Mouse (Mus musculus): ENCODE results near the gene Gm11027. TPM values are rescaled to one million over a fixed set of nuclear protein-coding genes. Genes with fewer than 3 reads are reported as not detected.

Gm11027 gene
- polyA plus RNA-seq, 1 experiment: not detected

DNA sequence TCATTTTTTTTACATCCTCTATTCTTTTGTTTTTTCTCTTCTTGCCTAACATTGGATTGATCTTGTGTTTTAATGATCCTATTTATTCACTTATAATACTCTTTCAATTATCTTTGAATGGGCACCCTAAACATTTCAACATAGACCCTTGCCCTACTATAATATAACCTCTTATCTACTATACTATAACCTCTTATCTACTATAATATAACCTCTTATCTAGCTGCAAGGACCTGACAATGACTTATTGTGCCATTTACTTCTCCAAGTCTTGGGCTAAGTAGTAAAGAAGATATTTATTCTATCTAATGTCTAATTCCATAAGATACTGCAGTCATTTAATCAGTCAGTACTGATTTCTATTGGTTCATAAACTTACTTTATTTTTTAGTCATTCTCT is 36.8 kb upstream of the Gm11027 start:
- Histone ChIP-seq H3K27me3 (ENCODE audit: control insufficient read depth, insufficient read depth, low read length) (no peaks in the 10 kb centered on the region; the same call in 1 of the 2 replicates), H3K36me3 (ENCODE audit: control insufficient read depth, insufficient read depth, low read length) (no peaks in the 10 kb centered on the region), H3K27ac (ENCODE audit: insufficient read depth, low read depth, low read length) (no peak overlapping the region), H3K4me1 (ENCODE audit: control insufficient read depth, insufficient read depth, insufficient read length, low read length) (no peaks in the 10 kb centered on the region), H3K4me3 (ENCODE audit: low read depth, low read length) (no peak overlapping the region)
- TF ChIP-seq CTCF (IDR thresholded peaks at IDR 0.05; ENCODE audit: extremely low read depth, insufficient read length, insufficient replicate concordance, low read depth, low read length) (no peak), POLR2A (IDR thresholded peaks at IDR 0.05; ENCODE audit: low read depth, low read length) (no peak)

DNA sequence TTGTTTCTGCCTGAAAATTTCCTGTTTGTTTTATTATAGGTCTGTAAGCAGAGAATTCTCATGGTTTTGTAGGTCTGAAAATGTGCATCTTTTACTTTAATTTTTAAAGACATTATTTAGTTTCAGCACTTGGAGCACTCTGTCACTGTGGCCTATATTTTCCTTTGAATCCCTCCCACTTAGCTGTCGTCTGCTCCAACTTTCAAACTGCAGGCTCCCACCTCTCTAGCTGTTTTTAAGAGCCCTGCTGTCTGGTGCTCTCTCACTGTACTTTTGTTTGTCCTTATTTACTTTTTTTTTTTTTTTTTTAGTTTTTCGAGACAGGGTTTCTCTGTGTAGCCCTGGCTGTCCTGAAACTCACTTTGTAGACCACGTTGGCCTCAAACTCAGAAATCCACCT is 36.4 kb upstream of the Gm11027 start:
- TF ChIP-seq POLR2A (IDR thresholded peaks at IDR 0.05; ENCODE audit: low read depth, low read length) (no peak), CTCF (IDR thresholded peaks at IDR 0.05; ENCODE audit: extremely low read depth, insufficient read length, insufficient replicate concordance, low read depth, low read length) (no peak)
- H3K27ac ChIP-seq (ENCODE audit: insufficient read depth, low read depth, low read length): no peak overlapping the region
- H3K36me3 ChIP-seq (ENCODE audit: control insufficient read depth, insufficient read depth, low read length): no peaks in the 10 kb centered on the region
- H3K27me3 ChIP-seq (ENCODE audit: control insufficient read depth, insufficient read depth, low read length): no peaks in the 10 kb centered on the region; the same call in 1 of the 2 replicates
- 40% methylated on average over 3 of the region's 3 CpGs for WGBS
- H3K4me1 ChIP-seq (ENCODE audit: control insufficient read depth, insufficient read depth, insufficient read length, low read length): no peaks in the 10 kb centered on the region
- H3K4me3 ChIP-seq (ENCODE audit: low read depth, low read length): no peak overlapping the region

DNA sequence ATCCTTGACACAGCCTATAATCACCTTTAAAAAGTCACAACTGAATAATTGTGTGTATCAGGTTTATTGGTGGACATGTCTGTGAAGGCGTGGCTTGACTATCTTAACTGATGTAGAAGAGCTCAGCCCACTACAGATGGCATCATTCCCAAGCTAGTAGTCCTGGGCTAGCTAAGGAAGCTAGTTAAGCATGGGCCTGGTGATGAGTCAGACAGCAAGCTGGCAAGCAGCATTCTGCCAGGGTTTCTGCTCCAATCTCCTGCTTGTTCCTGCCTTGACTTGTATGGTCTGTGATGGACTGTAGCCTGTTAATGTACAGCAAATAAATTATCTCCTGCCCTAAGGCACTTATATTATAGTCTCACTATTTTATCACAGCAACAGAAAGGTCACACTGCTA is 30.6 kb upstream of the Gm11027 start:
- WGBS: 83% methylated on average over 1 of the region's 1 CpGs
- TF ChIP-seq CTCF (IDR thresholded peaks at IDR 0.05; ENCODE audit: extremely low read depth, insufficient read length, insufficient replicate concordance, low read depth, low read length) (no peak), POLR2A (IDR thresholded peaks at IDR 0.05; ENCODE audit: low read depth, low read length) (no peak)
- Histone ChIP-seq H3K4me1 (ENCODE audit: control insufficient read depth, insufficient read depth, insufficient read length, low read length) (no peaks in the 10 kb centered on the region), H3K27ac (ENCODE audit: insufficient read depth, low read depth, low read length) (no peak overlapping the region), H3K27me3 (ENCODE audit: control insufficient read depth, insufficient read depth, low read length) (no peaks in the 10 kb centered on the region; the same call in 1 of the 2 replicates), H3K4me3 (ENCODE audit: low read depth, low read length) (no peak overlapping the region), H3K36me3 (ENCODE audit: control insufficient read depth, insufficient read depth, low read length) (peaks cover 2% of the 10 kb centered on the region; the same call in 1 of the 2 replicates)

DNA sequence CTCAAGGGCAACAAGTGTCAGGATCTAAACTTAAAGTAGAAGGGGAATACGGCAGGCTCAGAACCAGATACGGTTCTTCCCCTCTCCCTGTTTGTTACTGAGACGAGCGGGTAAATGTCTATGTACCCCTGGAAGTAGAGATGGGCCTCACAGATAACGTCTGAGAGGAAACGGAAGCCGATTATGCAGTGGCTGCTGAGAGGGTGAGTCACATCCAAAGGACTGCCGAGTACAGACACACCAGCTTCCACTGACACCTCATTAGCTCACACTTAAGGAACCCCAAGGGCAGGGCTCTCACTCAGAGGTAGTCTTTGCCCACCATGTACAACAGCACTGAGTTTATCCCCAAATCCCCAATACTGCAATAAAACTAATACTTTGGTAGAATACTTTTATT is 20.5 kb upstream of the Gm11027 start:
- Histone ChIP-seq H3K36me3 (ENCODE audit: control insufficient read depth, insufficient read depth, low read length) (no peaks in the 10 kb centered on the region), H3K4me3 (ENCODE audit: low read depth, low read length) (no peak overlapping the region), H3K27ac (ENCODE audit: insufficient read depth, low read depth, low read length) (no peak overlapping the region), H3K4me1 (ENCODE audit: control insufficient read depth, insufficient read depth, insufficient read length, low read length) (no peaks in the 10 kb centered on the region), H3K27me3 (ENCODE audit: control insufficient read depth, insufficient read depth, low read length) (no peaks in the 10 kb centered on the region)
- 70% methylated on average over 8 of the region's 8 CpGs for WGBS
- no peak for TF ChIP-seq POLR2A (IDR thresholded peaks at IDR 0.05; ENCODE audit: low read depth, low read length)

DNA sequence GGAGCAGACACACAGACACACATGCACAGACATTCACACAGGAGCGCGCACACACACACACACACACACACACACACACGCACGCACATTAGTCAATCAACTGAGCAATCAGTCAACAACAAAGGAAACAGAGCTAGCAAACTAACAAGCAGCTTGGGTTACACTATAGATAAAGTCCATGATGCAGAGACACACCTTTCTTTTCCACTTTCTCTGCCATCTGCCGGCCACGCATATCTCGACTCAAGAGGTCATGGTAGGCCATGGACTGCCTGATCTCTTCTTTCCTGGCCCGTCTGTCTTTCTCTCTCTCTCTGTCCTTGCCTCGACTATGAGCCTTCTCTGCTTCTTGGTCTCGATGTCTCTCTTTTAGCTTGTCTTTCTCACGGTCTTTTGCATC is 19.6 kb upstream of the Gm11027 start:
- TF ChIP-seq CTCF (IDR thresholded peaks at IDR 0.05; ENCODE audit: extremely low read depth, insufficient read length, insufficient replicate concordance, low read depth, low read length): no peak
- no peak for TF ChIP-seq POLR2A (IDR thresholded peaks at IDR 0.05; ENCODE audit: low read depth, low read length)

DNA sequence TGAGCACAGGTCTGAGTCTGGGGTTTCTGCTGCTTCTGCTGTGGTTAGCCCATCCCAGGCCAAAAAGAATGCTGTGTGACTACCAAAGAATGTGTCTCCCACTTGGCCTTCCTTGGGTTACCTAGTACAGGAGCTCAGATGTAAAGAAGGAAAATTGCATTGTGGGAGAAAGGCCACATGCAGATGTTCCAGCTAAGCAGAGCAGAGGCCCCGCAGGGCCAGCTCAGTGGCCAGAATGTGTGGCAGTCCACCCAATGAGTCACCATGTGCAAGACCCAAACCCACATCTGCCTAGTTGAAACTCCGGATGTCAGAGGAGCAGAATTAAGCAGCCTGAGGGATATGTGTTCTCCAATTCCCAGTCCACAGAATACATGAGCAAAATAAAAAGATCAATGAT is 16.9 kb upstream of the Gm11027 start:
- TF ChIP-seq CTCF (IDR thresholded peaks at IDR 0.05; ENCODE audit: extremely low read depth, insufficient read length, insufficient replicate concordance, low read depth, low read length) (no peak), POLR2A (IDR thresholded peaks at IDR 0.05; ENCODE audit: low read depth, low read length) (no peak)
- peaks cover 5% of the 10 kb centered on the region for H3K4me1 ChIP-seq (ENCODE audit: control insufficient read depth, insufficient read depth, insufficient read length, low read length)
- 85% methylated on average over 2 of the region's 2 CpGs for WGBS
- no peak overlapping the region for H3K4me3 ChIP-seq (ENCODE audit: low read depth, low read length)
- H3K36me3 ChIP-seq (ENCODE audit: control insufficient read depth, insufficient read depth, low read length): no peaks in the 10 kb centered on the region
- no peak overlapping the region for H3K27ac ChIP-seq (ENCODE audit: insufficient read depth, low read depth, low read length)
- no peaks in the 10 kb centered on the region for H3K27me3 ChIP-seq (ENCODE audit: control insufficient read depth, insufficient read depth, low read length)

More for the DNA sequence above, 19.6 kb upstream of the Gm11027 start:
- Histone ChIP-seq H3K4me1 (ENCODE audit: control insufficient read depth, insufficient read depth, insufficient read length, low read length) (no peaks in the 10 kb centered on the region), H3K4me3 (ENCODE audit: low read depth, low read length) (no peak overlapping the region), H3K27me3 (ENCODE audit: control insufficient read depth, insufficient read depth, low read length) (no peaks in the 10 kb centered on the region), H3K36me3 (ENCODE audit: control insufficient read depth, insufficient read depth, low read length) (no peaks in the 10 kb centered on the region), H3K27ac (ENCODE audit: insufficient read depth, low read depth, low read length) (no peak overlapping the region)
- WGBS: 71% methylated on average over 11 of the region's 11 CpGs

DNA sequence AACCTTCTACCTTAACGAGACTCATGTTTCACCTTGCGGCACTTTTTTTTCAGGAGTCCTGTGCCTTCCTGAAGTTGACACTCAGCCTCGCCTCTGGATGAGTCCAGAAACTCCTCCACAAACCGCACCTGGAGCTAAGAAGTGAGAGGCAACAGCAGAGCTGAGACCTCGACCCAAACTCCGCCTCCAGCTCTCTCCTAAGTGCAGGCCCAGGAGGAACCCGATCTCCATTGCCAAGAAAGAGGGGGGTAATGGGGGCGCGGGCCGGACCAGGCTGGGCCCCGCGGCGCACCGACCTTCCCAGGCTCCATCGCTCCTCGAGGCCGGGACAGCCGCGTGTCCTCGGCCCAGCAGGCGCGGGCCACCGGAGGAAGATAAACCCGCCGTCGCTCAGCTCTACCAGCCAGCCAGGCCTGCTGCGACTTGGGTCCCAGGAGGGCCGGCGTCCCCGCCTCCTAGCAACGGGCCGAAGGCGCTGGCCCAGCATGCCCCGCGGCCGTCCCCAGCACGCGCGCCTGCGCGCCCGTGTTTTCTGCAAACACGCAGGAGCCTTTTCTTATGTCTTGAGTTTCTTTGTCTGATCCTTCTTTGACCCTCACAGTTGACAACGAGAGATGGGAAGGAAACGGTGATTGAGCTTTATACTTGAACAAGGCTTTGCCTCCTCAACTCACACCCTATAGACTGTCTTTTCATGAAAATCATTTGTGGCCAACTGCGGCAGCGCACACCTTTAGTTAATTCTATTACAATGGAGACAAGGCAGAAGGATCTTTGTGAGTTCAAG is 12.4 kb upstream of the Gm11027 start, which contains the start of gene Wdr60:
Wdr60 (minus strand) TSS at position 468 of the 787 bp plus-strand sequence.
- no peaks in the 10 kb centered on the region for H3K27me3 ChIP-seq (ENCODE audit: control insufficient read depth, insufficient read depth, low read length)
- peaks cover 5% of the 10 kb centered on the region for H3K4me1 ChIP-seq (ENCODE audit: control insufficient read depth, insufficient read depth, insufficient read length, low read length)
- whole genome bisulfite sequencing: 4% methylated on average over 40 of the region's 47 CpGs
- no peak within 1 kb of the TSS for H3K27ac ChIP-seq (ENCODE audit: insufficient read depth, low read depth, low read length)
- H3K4me3 ChIP-seq (ENCODE audit: low read depth, low read length): peak within 1 kb of the TSS; percentile 91
- no peak for TF ChIP-seq CTCF (IDR thresholded peaks at IDR 0.05; ENCODE audit: extremely low read depth, insufficient read length, insufficient replicate concordance, low read depth, low read length)
- TF ChIP-seq POLR2A (IDR thresholded peaks at IDR 0.05; ENCODE audit: low read depth, low read length): no peak; the same call in 1 of the 2 replicates
- H3K36me3 ChIP-seq (ENCODE audit: control insufficient read depth, insufficient read depth, low read length): no peaks in the 10 kb centered on the region

Measured in small intestine, adult 2 months (tissue).